Mouse (Mus musculus): ENCODE measurements around the gene 4931423N10Rik. TPM values are rescaled to one million over a fixed set of nuclear protein-coding genes. Genes with fewer than 3 reads are reported as not detected.
A peak's percentile ranks its signal among the peaks of the same experiment; 100 is the strongest.
"Not testable (repeated sequence)": the region's sequence is repeated elsewhere in the genome, so short reads cannot be mapped to it uniquely, and the experiment has no call there.

The 4931423N10Rik gene
- not detected in 2 replicates for polyA plus RNA-seq (2016; fragmentation: Nextera tagmentation; extraction: Ambion mirVana)

GRCm38 (mm10) chr2:23207070-23207526 lies at the start of gene 4931423N10Rik:
Gene 4931423N10Rik, plus strand, starts transcription at chr2:23207476.
- Histone ChIP-seq H3K4me2 (replicated peaks) (no peak within 1 kb of the TSS), H3K9me3 (no peaks in the 10 kb centered on the region), H3K36me3 (no peaks in the 10 kb centered on the region), H3K27ac (no peak within 1 kb of the TSS), H3K27me3 (replicated peaks) (no peaks in the 10 kb centered on the region), H3K4me1 (no peaks in the 10 kb centered on the region), H3K4me3 (no peak within 1 kb of the TSS), H3K9ac (no peak within 1 kb of the TSS)
- whole genome bisulfite sequencing, result 81% methylated on average over 15 of the region's 15 CpGs
- no peak for ATAC-seq (ENCODE audit: low FRiP score, low read depth)

- Histone ChIP-seq H3K4me1 (no peaks in the 10 kb centered on the region), H3K9me3 (no peaks in the 10 kb centered on the region), H3K36me3 (peaks cover 62% of the 10 kb centered on the region), H3K4me3 (no peak overlapping the region), H3K9ac (no peak overlapping the region), H3K27me3 (replicated peaks) (no peaks in the 10 kb centered on the region), H3K27ac (no peak overlapping the region), H3K4me2 (replicated peaks) (no peak overlapping the region)
- ATAC-seq (ENCODE audit: low FRiP score, low read depth), result no peak
- 90% methylated on average over 3 of the region's 3 CpGs for WGBS
Measured at GRCm38 (mm10) chr2:23172305-23172704, 35.0 kb upstream of the 4931423N10Rik start.

- Histone ChIP-seq H3K27me3 (replicated peaks) (no peaks in the 10 kb centered on the region), H3K36me3 (peaks cover 66% of the 10 kb centered on the region), H3K4me3 (no peak overlapping the region), H3K4me2 (replicated peaks) (no peak overlapping the region), H3K9me3 (no peaks in the 10 kb centered on the region), H3K4me1 (no peaks in the 10 kb centered on the region), H3K9ac (no peak overlapping the region), H3K27ac (no peak overlapping the region)
- WGBS, result 92% methylated on average over 1 of the region's 1 CpGs
- no peak for ATAC-seq (ENCODE audit: low FRiP score, low read depth)
Measured at GRCm38 (mm10) chr2:23194366-23194765, 12.9 kb upstream of the 4931423N10Rik start.

GRCm38 (mm10) chr2:23201034-23201433 lies 6.2 kb upstream of the 4931423N10Rik start:
- H3K27ac ChIP-seq, result no peak overlapping the region
- no peak for ATAC-seq (ENCODE audit: low FRiP score, low read depth)
- H3K36me3 ChIP-seq, result peaks cover 24% of the 10 kb centered on the region
- WGBS, result 100% methylated on average over 1 of the region's 1 CpGs
- H3K4me2 ChIP-seq (replicated peaks), result no peak overlapping the region
- H3K9ac ChIP-seq, result no peak overlapping the region
- H3K4me3 ChIP-seq, result no peak overlapping the region
- H3K9me3 ChIP-seq, result no peaks in the 10 kb centered on the region
- no peaks in the 10 kb centered on the region for H3K27me3 ChIP-seq (replicated peaks)
- no peaks in the 10 kb centered on the region for H3K4me1 ChIP-seq

- Histone ChIP-seq H3K27ac (no peak overlapping the region), H3K4me2 (replicated peaks) (no peak overlapping the region), H3K4me3 (no peak overlapping the region), H3K9me3 (no peaks in the 10 kb centered on the region), H3K9ac (no peak overlapping the region), H3K36me3 (peaks cover 15% of the 10 kb centered on the region), H3K27me3 (replicated peaks) (no peaks in the 10 kb centered on the region), H3K4me1 (no peaks in the 10 kb centered on the region)
- 64% methylated on average over 15 of the region's 15 CpGs for WGBS
- 0 out of 2 replicates have a peak, but pooled peaks have one; percentile 49 for ATAC-seq (ENCODE audit: low FRiP score, low read depth)
Measured at GRCm38 (mm10) chr2:23202900-23203670, 4.2 kb upstream of the 4931423N10Rik start.

- no peak for ATAC-seq (ENCODE audit: low FRiP score, low read depth)
- H3K4me3 ChIP-seq, result no peak overlapping the region
- 78% methylated on average over 5 of the region's 5 CpGs for WGBS
- H3K9me3 ChIP-seq, result no peaks in the 10 kb centered on the region
- H3K4me2 ChIP-seq (replicated peaks), result no peak overlapping the region
- H3K27ac ChIP-seq, result no peak overlapping the region
- no peaks in the 10 kb centered on the region for H3K27me3 ChIP-seq (replicated peaks)
- H3K9ac ChIP-seq, result no peak overlapping the region
- H3K4me1 ChIP-seq, result no peaks in the 10 kb centered on the region
- H3K36me3 ChIP-seq, result no peaks in the 10 kb centered on the region
Measured at GRCm38 (mm10) chr2:23213661-23214060, 6.4 kb downstream of the 4931423N10Rik start.

- whole genome bisulfite sequencing, result 68% methylated on average over 6 of the region's 7 CpGs
- Histone ChIP-seq H3K4me2 (replicated peaks) (no peak overlapping the region), H3K9me3 (no peaks in the 10 kb centered on the region), H3K36me3 (no peaks in the 10 kb centered on the region), H3K4me3 (no peak overlapping the region), H3K9ac (no peak overlapping the region), H3K27ac (no peak overlapping the region), H3K27me3 (replicated peaks) (no peaks in the 10 kb centered on the region), H3K4me1 (no peaks in the 10 kb centered on the region)
- no peak for ATAC-seq (ENCODE audit: low FRiP score, low read depth)
Measured at GRCm38 (mm10) chr2:23225199-23225598, 17.9 kb downstream of the 4931423N10Rik start.

- H3K27ac ChIP-seq, result no peak overlapping the region
- H3K27me3 ChIP-seq (replicated peaks), result no peaks in the 10 kb centered on the region
- no peak overlapping the region for H3K4me3 ChIP-seq
- H3K36me3 ChIP-seq, result no peaks in the 10 kb centered on the region
- no peak overlapping the region for H3K4me2 ChIP-seq (replicated peaks)
- WGBS, result 78% methylated on average over 2 of the region's 2 CpGs
- H3K9ac ChIP-seq, result no peak overlapping the region
- no peaks in the 10 kb centered on the region for H3K4me1 ChIP-seq
- H3K9me3 ChIP-seq, result no peaks in the 10 kb centered on the region
- no peak for ATAC-seq (ENCODE audit: low FRiP score, low read depth)
Measured at GRCm38 (mm10) chr2:23228463-23228862, 21.2 kb downstream of the 4931423N10Rik start.

GRCm38 (mm10) chr2:23234065-23234773 lies 26.9 kb downstream of the 4931423N10Rik start:
- H3K4me2 ChIP-seq (replicated peaks), result peak overlapping the region; percentile 76
- H3K9me3 ChIP-seq, result no peaks in the 10 kb centered on the region
- ATAC-seq (ENCODE audit: low FRiP score, low read depth), result peak; percentile 66
- H3K4me3 ChIP-seq, result peak overlapping the region; percentile 52
- no peak overlapping the region for H3K27ac ChIP-seq
- under 1% methylated on average over 34 of the region's 50 CpGs for WGBS
- H3K36me3 ChIP-seq, result no peaks in the 10 kb centered on the region
- H3K27me3 ChIP-seq (replicated peaks), result no peaks in the 10 kb centered on the region
- no peaks in the 10 kb centered on the region for H3K4me1 ChIP-seq
- peak overlapping the region; percentile 61 for H3K9ac ChIP-seq

GRCm38 (mm10) chr2:23290991-23291390 lies 83.7 kb downstream of the 4931423N10Rik start:
- H3K4me2 ChIP-seq (replicated peaks); H3K9ac ChIP-seq; H3K27ac ChIP-seq; H3K4me1 ChIP-seq; H3K36me3 ChIP-seq; H3K4me3 ChIP-seq; H3K27me3 ChIP-seq (replicated peaks); H3K9me3 ChIP-seq; ATAC-seq (ENCODE audit: low FRiP score, low read depth): not testable (repeated sequence)
- 56% methylated on average over 19 of the region's 19 CpGs for WGBS

GRCm38 (mm10) chr2:23314869-23315268 lies 107.6 kb downstream of the 4931423N10Rik start:
- Histone ChIP-seq H3K36me3 (no peaks in the 10 kb centered on the region), H3K4me1 (no peaks in the 10 kb centered on the region), H3K27ac (no peak overlapping the region), H3K9me3 (no peaks in the 10 kb centered on the region), H3K27me3 (replicated peaks) (no peaks in the 10 kb centered on the region), H3K9ac (no peak overlapping the region), H3K4me2 (replicated peaks) (no peak overlapping the region), H3K4me3 (no peak overlapping the region)
- no peak for ATAC-seq (ENCODE audit: low FRiP score, low read depth)
- 9% methylated on average over 1 of the region's 1 CpGs for WGBS
